Mouse (Mus musculus) intestine, embryonic 14.5 days (tissue): ENCODE data around the gene Chchd2. TPM values are rescaled to one million over a fixed set of nuclear protein-coding genes. Genes with fewer than 3 reads are reported as not detected.

Experiments
- ATAC-seq: fragments of 200-750 bp; cut with Nextera tagmentation; replicated peaks from 2 replicates; pipeline ENCODE4 v1.8.0; 2017; ENCODE audit warnings: low read depth, moderate number of reproducible peaks, moderate TSS enrichment, moderate library complexity; ENCODE audit not compliant: low FRiP score, low TSS enrichment
- DNase-seq: peaks from one replicate; pipeline ENCODE4 v3.0.0-alpha.2; 2018; ENCODE audit warnings: low spot score
- H3K27ac ChIP-seq: fragments of 300-500 bp; sonication (generic); 2 replicates; pipeline ENCODE4 v1.5.1; 2014; ENCODE audit warnings: low read depth, mild to moderate bottlenecking, control low read depth
- H3K27me3 ChIP-seq: fragments of 300-500 bp; sonication (generic); replicated peaks from 2 replicates; pipeline ENCODE4 v1.6.1; 2014; ENCODE audit warnings: low read length, control low read depth; ENCODE audit not compliant: control insufficient read depth, insufficient read depth
- H3K36me3 ChIP-seq: fragments of 300-500 bp; sonication (generic); 2 replicates; pipeline ENCODE4 v1.6.1; 2014; ENCODE audit warnings: low read length, control low read depth; ENCODE audit not compliant: control insufficient read depth, insufficient read depth
- H3K4me1 ChIP-seq: fragments of 300-500 bp; sonication (generic); replicated peaks from 2 replicates; pipeline ENCODE4 v1.6.1; 2014; ENCODE audit warnings: low read length, control low read depth, mixed read lengths; ENCODE audit not compliant: control insufficient read depth, insufficient read depth
- H3K4me2 ChIP-seq: fragments of 300-500 bp; sonication (generic); 2 replicates; pipeline ENCODE4 v1.6.1; 2014; ENCODE audit warnings: low read length
- H3K4me3 ChIP-seq: fragments of 300-500 bp; sonication (generic); 2 replicates; pipeline ENCODE4 v1.5.1; 2014; ENCODE audit warnings: low read depth, low read length, control low read depth, mixed read lengths
- H3K9ac ChIP-seq: fragments of 300-500 bp; sonication (generic); 2 replicates; pipeline ENCODE4 v1.6.1; 2014; ENCODE audit warnings: mild to moderate bottlenecking, low read length
- H3K9me3 ChIP-seq: fragments of 300-500 bp; sonication (generic); 2 replicates; pipeline ENCODE4 v1.6.1; 2016; ENCODE audit warnings: low read length, control low read depth; ENCODE audit not compliant: control insufficient read depth
- WGBS: fragments of 180-500 bp; shearing (Covaris S2); extraction: QIAGEN DNeasy Blood & Tissue Kit; methylation state at CpG from one replicate; pipeline ENCODE4 v1.1.7; 2014; 5-methylcytosine and 5-hydroxymethylcytosine counted together
- polyA plus RNA-seq: library from polyadenylated mRNA; unstranded; fragments of >200 nt; fragmentation: Nextera tagmentation; extraction: Ambion mirVana; gene quantifications from 2 replicates; pipeline ENCODE4 v1.2.1, GENCODE M21; 2014

Chchd2 gene
- polyA plus RNA-seq, result 944 and 1,022 TPM in 2 replicates

GRCm38 (mm10) chr5:129886911-129887636 is at the start of gene Chchd2:
TSS of gene Chchd2 (minus strand) at chr5:129887470.
- DNase-seq, result peak; percentile 94
- peaks cover 7% of the 10 kb centered on the region; the same call in 1 of the 2 replicates for H3K4me1 ChIP-seq
- H3K27ac ChIP-seq, result peak within 1 kb of the TSS; percentile 90
- peak; percentile 98 for ATAC-seq
- no peaks in the 10 kb centered on the region for H3K9me3 ChIP-seq
- H3K4me2 ChIP-seq, result peak within 1 kb of the TSS; percentile 95
- H3K36me3 ChIP-seq, result peaks cover 24% of the 10 kb centered on the region
- WGBS, result under 1% methylated on average over 46 of the region's 46 CpGs
- H3K9ac ChIP-seq, result peak within 1 kb of the TSS; percentile 80
- peak within 1 kb of the TSS; percentile 67 for H3K4me3 ChIP-seq
- no peaks in the 10 kb centered on the region for H3K27me3 ChIP-seq

DNA sequence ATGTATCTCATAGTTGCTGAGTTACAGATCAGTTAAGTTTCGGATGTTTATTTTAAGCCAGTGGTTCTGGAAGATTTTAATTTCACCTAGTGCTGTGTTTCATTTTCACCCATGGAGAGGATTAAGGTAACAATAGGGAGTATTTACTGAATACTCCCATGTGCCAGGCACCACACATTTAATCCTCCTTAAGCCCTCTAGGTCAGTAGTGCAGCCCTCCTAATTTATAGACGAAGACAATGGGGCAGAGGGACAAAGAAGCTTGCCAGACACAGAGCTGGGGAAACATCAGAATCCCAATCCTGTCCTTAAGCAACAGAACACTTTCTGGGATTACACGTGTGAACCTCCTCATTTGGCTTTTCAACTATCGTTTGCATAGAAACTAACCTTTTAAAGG is 49.7 kb upstream of the Chchd2 start:
- DNase-seq (no peak), ATAC-seq (no peak)
- H3K4me3 ChIP-seq, result no peak overlapping the region
- H3K4me2 ChIP-seq, result no peak overlapping the region
- H3K36me3 ChIP-seq, result no peaks in the 10 kb centered on the region
- H3K9ac ChIP-seq, result no peak overlapping the region
- H3K27ac ChIP-seq, result no peak overlapping the region
- WGBS, result 52% methylated on average over 4 of the region's 4 CpGs
- H3K9me3 ChIP-seq, result no peaks in the 10 kb centered on the region
- H3K27me3 ChIP-seq, result no peaks in the 10 kb centered on the region
- H3K4me1 ChIP-seq, result no peaks in the 10 kb centered on the region

GRCm38 (mm10) chr5:129929924-129930855 is 42.9 kb upstream of the Chchd2 start:
- H3K27me3 ChIP-seq, result no peaks in the 10 kb centered on the region
- H3K4me1 ChIP-seq, result no peaks in the 10 kb centered on the region
- H3K4me3 ChIP-seq, result no peak overlapping the region
- ATAC-seq (no peak), DNase-seq (no peak)
- 48% methylated on average over 9 of the region's 9 CpGs for WGBS
- no peaks in the 10 kb centered on the region for H3K9me3 ChIP-seq
- H3K36me3 ChIP-seq, result no peaks in the 10 kb centered on the region
- H3K27ac ChIP-seq, result no peak overlapping the region
- no peak overlapping the region for H3K4me2 ChIP-seq
- H3K9ac ChIP-seq, result no peak overlapping the region

GRCm38 (mm10) chr5:129925933-129926332 is 38.7 kb upstream of the Chchd2 start:
- no peak overlapping the region for H3K4me3 ChIP-seq
- H3K27me3 ChIP-seq, result no peaks in the 10 kb centered on the region
- WGBS, result 64% methylated on average over 5 of the region's 5 CpGs
- no peaks in the 10 kb centered on the region for H3K36me3 ChIP-seq
- no peak overlapping the region for H3K9ac ChIP-seq
- no peak overlapping the region for H3K4me2 ChIP-seq
- no peak overlapping the region for H3K27ac ChIP-seq
- ATAC-seq (no peak), DNase-seq (no peak)
- no peaks in the 10 kb centered on the region for H3K4me1 ChIP-seq
- no peaks in the 10 kb centered on the region for H3K9me3 ChIP-seq

DNA sequence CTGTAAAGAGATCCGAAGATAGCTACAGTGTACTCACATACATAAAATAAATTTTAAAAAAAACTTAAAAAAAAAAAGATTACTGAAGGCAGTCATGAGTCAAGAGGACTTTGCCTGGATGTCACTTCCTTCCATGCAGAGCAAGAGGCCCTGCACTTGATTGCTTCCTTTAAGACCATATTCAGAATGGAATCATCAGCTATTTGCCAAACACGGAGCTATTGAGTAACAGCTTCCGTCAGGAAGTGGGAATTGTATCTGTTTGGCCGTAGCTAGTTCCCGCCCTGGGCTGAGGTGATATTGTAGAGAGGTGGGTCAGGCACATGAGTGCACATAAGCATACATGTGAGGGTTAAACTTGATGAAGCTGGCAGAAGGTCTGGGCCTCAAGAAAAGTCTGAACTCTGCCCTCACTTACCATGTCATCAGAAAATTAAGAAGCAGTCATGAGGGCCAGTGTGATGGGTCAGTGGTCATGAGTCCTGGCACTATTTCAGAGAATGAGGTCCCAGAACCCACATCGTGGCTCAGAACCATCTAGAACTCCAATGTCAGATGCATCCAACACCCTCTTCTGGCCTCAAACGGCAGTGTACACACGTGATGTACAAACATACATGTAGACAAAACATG is 37.7 kb upstream of the Chchd2 start:
- ATAC-seq, result no peak
- H3K27ac ChIP-seq, result no peak overlapping the region

DNA sequence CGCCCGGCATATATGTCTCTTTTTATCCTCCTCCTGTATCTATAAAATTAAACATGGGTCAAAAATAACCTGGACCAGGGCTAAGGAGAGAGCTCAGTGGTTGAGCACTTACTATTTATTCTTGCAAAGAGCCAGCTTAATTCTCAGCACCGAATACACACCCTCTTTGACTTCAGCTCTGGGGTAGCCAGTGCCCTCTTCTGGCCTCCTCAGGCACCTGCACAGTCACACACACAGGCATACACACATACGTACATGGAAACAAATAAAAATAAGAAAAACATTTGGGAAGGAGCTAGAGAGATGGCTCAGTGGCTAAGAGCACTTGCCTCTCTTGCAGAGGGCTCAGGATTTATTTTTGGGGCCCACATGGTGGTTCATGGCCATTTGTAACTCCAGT is 34.7 kb upstream of the Chchd2 start:
- 97% methylated on average over 4 of the region's 4 CpGs for WGBS
- Histone ChIP-seq H3K36me3 (no peaks in the 10 kb centered on the region), H3K27me3 (no peaks in the 10 kb centered on the region), H3K27ac (no peak overlapping the region), H3K4me2 (no peak overlapping the region), H3K4me1 (no peaks in the 10 kb centered on the region), H3K4me3 (no peak overlapping the region), H3K9me3 (no peaks in the 10 kb centered on the region), H3K9ac (no peak overlapping the region)
- DNase-seq (no peak), ATAC-seq (no peak)

More for the DNA sequence above, 37.7 kb upstream of the Chchd2 start:
- no peak for DNase-seq
- Histone ChIP-seq H3K4me2 (no peak overlapping the region), H3K4me3 (no peak overlapping the region), H3K9ac (no peak overlapping the region), H3K4me1 (no peaks in the 10 kb centered on the region), H3K36me3 (no peaks in the 10 kb centered on the region), H3K27me3 (no peaks in the 10 kb centered on the region), H3K9me3 (no peaks in the 10 kb centered on the region)
- WGBS, result 83% methylated on average over 8 of the region's 8 CpGs

- no peak overlapping the region for H3K4me2 ChIP-seq
- no peak overlapping the region for H3K27ac ChIP-seq
- no peak overlapping the region for H3K4me3 ChIP-seq
- DNase-seq (no peak), ATAC-seq (no peak)
- WGBS, result 58% methylated on average over 8 of the region's 8 CpGs
- no peaks in the 10 kb centered on the region for H3K9me3 ChIP-seq
- no peaks in the 10 kb centered on the region for H3K27me3 ChIP-seq
- no peaks in the 10 kb centered on the region for H3K4me1 ChIP-seq
- no peaks in the 10 kb centered on the region for H3K36me3 ChIP-seq
- H3K9ac ChIP-seq, result no peak overlapping the region
Measured at GRCm38 (mm10) chr5:129919320-129919719, 32.0 kb upstream of the Chchd2 start.

- Histone ChIP-seq H3K9ac (no peak overlapping the region), H3K36me3 (no peaks in the 10 kb centered on the region), H3K4me1 (no peaks in the 10 kb centered on the region), H3K4me3 (no peak overlapping the region), H3K27ac (no peak overlapping the region), H3K27me3 (no peaks in the 10 kb centered on the region), H3K9me3 (no peaks in the 10 kb centered on the region), H3K4me2 (no peak overlapping the region)
- 77% methylated on average over 9 of the region's 9 CpGs for WGBS
- no peak for ATAC-seq
- DNase-seq, result no peak
Measured at GRCm38 (mm10) chr5:129918752-129919151, 31.5 kb upstream of the Chchd2 start.
